9 mouse cellular contexts compared by ENCODE assay signal in genomic region chr1:74817219-74817618, GRCm38 (mm10). TPM values are rescaled to one million over a fixed set of nuclear protein-coding genes. Genes with fewer than 3 reads are reported as not detected.
DNase-seq lines count a peak whose midpoint lies in the region; ATAC-seq lines count a peak whose summit lies in the region.
"Had no signal": no experiment of that assay in that cellular context is flagged by ENCODE, and none has a peak within 500 bp of the region (broad histone marks: within the 10 kb centered on the region; RNA-seq: fewer than 3 reads in every experiment).

No protein-coding gene starts in this region.

- 0 out of 2 replicates have a peak, but pooled peaks have one; percentile 44 for ATAC-seq in kidney, embryonic 14.5 days (ENCODE audit: low FRiP score, low TSS enrichment)
- ATAC-seq in hindbrain, embryonic 15.5 days (ENCODE audit: low FRiP score, low read depth), result peak; percentile 23
- peak; percentile 40 for ATAC-seq in midbrain, embryonic 13.5 days

- intact Hi-C loops in left cerebral cortex, postnatal 4 days (cut with DNase I), result no loop called here

- peak overlapping the region; percentile 70 for H3K4me3 ChIP-seq in kidney, embryonic 14.5 days (ENCODE audit: low read length)
- H3K4me3 ChIP-seq in brown adipose tissue, adult 24 weeks (ENCODE audit: insufficient read depth, low read depth, low read length), result peak overlapping the region; percentile 87
- H3K4me3 ChIP-seq in hindbrain, embryonic 15.5 days, result peak overlapping the region; percentile 64
- H3K4me3 ChIP-seq in midbrain, embryonic 13.5 days (replicated peaks), result peak overlapping the region; percentile 71

- H3K9me3 ChIP-seq in kidney, embryonic 14.5 days (ENCODE audit: control insufficient read depth, low read length), result no peaks in the 10 kb centered on the region
- H3K9me3 ChIP-seq in hindbrain, embryonic 15.5 days, result no peaks in the 10 kb centered on the region
- H3K9me3 ChIP-seq in midbrain, embryonic 13.5 days, result no peaks in the 10 kb centered on the region

- H3K36me3 ChIP-seq in kidney, embryonic 14.5 days (ENCODE audit: control insufficient read depth, insufficient read depth, low read length), result no peaks in the 10 kb centered on the region
- no peaks in the 10 kb centered on the region for H3K36me3 ChIP-seq in hindbrain, embryonic 15.5 days
- H3K36me3 ChIP-seq in midbrain, embryonic 13.5 days, result no peaks in the 10 kb centered on the region

- H3K27ac ChIP-seq in kidney, embryonic 14.5 days (ENCODE audit: low read depth, low read length), result peak overlapping the region; percentile 86
- peak overlapping the region; percentile 37; the same call in 1 of the 2 replicates for H3K27ac ChIP-seq in brown adipose tissue, adult 24 weeks (replicated peaks; ENCODE audit: low read depth, low read length)
- H3K27ac ChIP-seq in hindbrain, embryonic 15.5 days (replicated peaks), result peak overlapping the region; percentile 91
- H3K27ac ChIP-seq in midbrain, embryonic 13.5 days, result peak overlapping the region; percentile 95

- no peak for DNase-seq in kidney, postnatal 36 days
- DNase-seq in left cerebral cortex, postnatal 4 days, result no peak
- DNase-seq in frontal cortex, postnatal 36 days (ENCODE audit: low spot score in 2 of 2), result no peak
- no peak for DNase-seq in adrenal gland, postnatal 4 days (ENCODE audit: low spot score in 2 of 2)

- 0 out of 2 replicates have a peak, but pooled peaks cover 4% of the 10 kb centered on the region for H3K4me1 ChIP-seq in kidney, embryonic 14.5 days (ENCODE audit: control insufficient read depth, insufficient read depth, low read length)
- peaks cover 2% of the 10 kb centered on the region; the same call in 1 of the 2 replicates for H3K4me1 ChIP-seq in brown adipose tissue, adult 24 weeks (ENCODE audit: control insufficient read depth, insufficient read depth, insufficient read length, low read length)
- peaks cover 12% of the 10 kb centered on the region for H3K4me1 ChIP-seq in hindbrain, embryonic 15.5 days (replicated peaks)
- peaks cover 9% of the 10 kb centered on the region for H3K4me1 ChIP-seq in midbrain, embryonic 13.5 days (replicated peaks)

- H3K4me2 ChIP-seq in kidney, embryonic 14.5 days (replicated peaks; ENCODE audit: low read depth, low read length), result peak overlapping the region; percentile 70
- peak overlapping the region; percentile 56 for H3K4me2 ChIP-seq in hindbrain, embryonic 15.5 days
- H3K4me2 ChIP-seq in midbrain, embryonic 13.5 days (replicated peaks), result peak overlapping the region; percentile 66

- WGBS in kidney, embryonic 14.5 days, result 11% methylated on average over 14 of the region's 14 CpGs
- WGBS in hindbrain, embryonic 15.5 days, result 12% methylated on average over 14 of the region's 14 CpGs
- WGBS in midbrain, embryonic 13.5 days, result 12% methylated on average over 14 of the region's 14 CpGs

- H3K9ac ChIP-seq in kidney, embryonic 14.5 days (ENCODE audit: low read depth, low read length), result peak overlapping the region; percentile 82
- peak overlapping the region; percentile 71 for H3K9ac ChIP-seq in hindbrain, embryonic 15.5 days
- peak overlapping the region; percentile 85 for H3K9ac ChIP-seq in midbrain, embryonic 13.5 days (replicated peaks)

- H3K27me3 ChIP-seq in kidney, embryonic 14.5 days (ENCODE audit: control insufficient read depth, insufficient read depth, low read length), result peaks cover under 1% of the 10 kb centered on the region; the same call in 1 of the 2 replicates
- H3K27me3 ChIP-seq in hindbrain, embryonic 15.5 days, result no peaks in the 10 kb centered on the region
- H3K27me3 ChIP-seq in midbrain, embryonic 13.5 days, result 0 out of 2 replicates have a peak, but pooled peaks cover 8% of the 10 kb centered on the region

RNA-seq across cellular contexts. Expression of gene Wnt10a, which starts 25.9 kb away (rescaled TPM):
- 0.70 and 0.91 TPM in 2 replicates for polyA plus RNA-seq in kidney, embryonic 14.5 days (2014; fragmentation: Nextera tagmentation; extraction: Ambion mirVana)
- not detected in 2 replicates for polyA plus RNA-seq in brown adipose tissue, adult 24 weeks (2012; ENCODE audit: insufficient read depth, insufficient read length, missing spikeins)
- polyA plus RNA-seq in hindbrain, embryonic 15.5 days (2015; fragmentation: Nextera tagmentation; extraction: Ambion mirVana), result 0.57 and 0.69 TPM in 2 replicates
- polyA plus RNA-seq in midbrain, embryonic 13.5 days (2015; fragmentation: Nextera tagmentation; extraction: Ambion mirVana), result 0.35 and 0.45 TPM in 2 replicates
- under 1 TPM in 1 of 2 experiments, not detected in 1; 0.38 TPM for total RNA-seq in left cerebral cortex, postnatal 4 days (2021)
- under 1 TPM; 0.23 to 0.50 TPM for total RNA-seq in adrenal gland, postnatal 4 days (2021)
- total RNA-seq: neutrophil, adult 5-6 weeks had no signal

RNA-seq across cellular contexts. Expression of gene Cdk5r2, which starts 37.5 kb away (rescaled TPM):
- 0.07 TPM in 1 of 2 replicates, not detected in the other for polyA plus RNA-seq in kidney, embryonic 14.5 days (2014; fragmentation: Nextera tagmentation; extraction: Ambion mirVana)
- not detected in 2 replicates for polyA plus RNA-seq in brown adipose tissue, adult 24 weeks (2012; ENCODE audit: insufficient read depth, insufficient read length, missing spikeins)
- polyA plus RNA-seq in hindbrain, embryonic 15.5 days (2015; fragmentation: Nextera tagmentation; extraction: Ambion mirVana), result 11.1 and 12.4 TPM in 2 replicates
- polyA plus RNA-seq in midbrain, embryonic 13.5 days (2015; fragmentation: Nextera tagmentation; extraction: Ambion mirVana), result 4.8 and 7.1 TPM in 2 replicates
- 100 to 1,000 TPM; 227 to 230 TPM for total RNA-seq in left cerebral cortex, postnatal 4 days (2021)
- total RNA-seq in adrenal gland, postnatal 4 days (2021), result 10 to 100 TPM in 1 of 2 experiments, 1 to 10 TPM in 1; 6.6 to 10.1 TPM
- total RNA-seq: neutrophil, adult 5-6 weeks had no signal

RNA-seq across cellular contexts. Expression of gene Wnt6, which starts 45.5 kb away (rescaled TPM):
- 3.1 and 3.4 TPM in 2 replicates for polyA plus RNA-seq in kidney, embryonic 14.5 days (2014; fragmentation: Nextera tagmentation; extraction: Ambion mirVana)
- not detected in 2 replicates for polyA plus RNA-seq in brown adipose tissue, adult 24 weeks (2012; ENCODE audit: insufficient read depth, insufficient read length, missing spikeins)
- polyA plus RNA-seq in hindbrain, embryonic 15.5 days (2015; fragmentation: Nextera tagmentation; extraction: Ambion mirVana), result 4.7 and 7.0 TPM in 2 replicates
- polyA plus RNA-seq in midbrain, embryonic 13.5 days (2015; fragmentation: Nextera tagmentation; extraction: Ambion mirVana), result 2.4 and 2.5 TPM in 2 replicates
- 1 to 10 TPM; 3.5 to 5.1 TPM for total RNA-seq in left cerebral cortex, postnatal 4 days (2021)
- total RNA-seq in adrenal gland, postnatal 4 days (2021), result 1 to 10 TPM; 3.1 to 3.5 TPM
- total RNA-seq: neutrophil, adult 5-6 weeks had no signal

Comparison
In these comparisons a context has a peak if more than half of its experiments do, and no peak if none do; other contexts are left out.
1. H3K27ac ChIP-seq: peak in every context shown above with its lines; median percentile 95 in midbrain, embryonic 13.5 days; 91 in hindbrain, embryonic 15.5 days; 86 in kidney, embryonic 14.5 days; 37 in brown adipose tissue, adult 24 weeks.